Mouse (Mus musculus): ENCODE measurements at regions not wholly inside any gene's neighbourhood (a gene's known extent, or its start where the extent isn't known, plus 50 kb on each side); places are given as distances from the start of the nearest gene placed in this dataset.

- no peak for TF ChIP-seq CTCF (IDR thresholded peaks at IDR 0.05; ENCODE audit: borderline replicate concordance, extremely low read depth, insufficient read depth, insufficient read length)
- TF ChIP-seq POLR2A (IDR thresholded peaks at IDR 0.05; ENCODE audit: borderline replicate concordance, extremely low read depth, insufficient read depth, insufficient read length, poor library complexity, severe bottlenecking) = no peak
These were observed 243.7 kb downstream of the Gm10260 start for GRCm38 (mm10) chr13:97516731-97517130.
